Mouse (Mus musculus) thymus, postnatal 10 days (tissue): ENCODE results near the gene Ikzf1.
A peak's percentile ranks its signal among the peaks of the same experiment; 100 is the strongest.

ENCODE experiments used
- DNase-seq, 2 experiments: peaks; one replicate each; pipeline ENCODE4 v3.0.0; 2021; ENCODE audit warnings: low spot score in 2 of 2

Gene Ikzf1

DNA sequence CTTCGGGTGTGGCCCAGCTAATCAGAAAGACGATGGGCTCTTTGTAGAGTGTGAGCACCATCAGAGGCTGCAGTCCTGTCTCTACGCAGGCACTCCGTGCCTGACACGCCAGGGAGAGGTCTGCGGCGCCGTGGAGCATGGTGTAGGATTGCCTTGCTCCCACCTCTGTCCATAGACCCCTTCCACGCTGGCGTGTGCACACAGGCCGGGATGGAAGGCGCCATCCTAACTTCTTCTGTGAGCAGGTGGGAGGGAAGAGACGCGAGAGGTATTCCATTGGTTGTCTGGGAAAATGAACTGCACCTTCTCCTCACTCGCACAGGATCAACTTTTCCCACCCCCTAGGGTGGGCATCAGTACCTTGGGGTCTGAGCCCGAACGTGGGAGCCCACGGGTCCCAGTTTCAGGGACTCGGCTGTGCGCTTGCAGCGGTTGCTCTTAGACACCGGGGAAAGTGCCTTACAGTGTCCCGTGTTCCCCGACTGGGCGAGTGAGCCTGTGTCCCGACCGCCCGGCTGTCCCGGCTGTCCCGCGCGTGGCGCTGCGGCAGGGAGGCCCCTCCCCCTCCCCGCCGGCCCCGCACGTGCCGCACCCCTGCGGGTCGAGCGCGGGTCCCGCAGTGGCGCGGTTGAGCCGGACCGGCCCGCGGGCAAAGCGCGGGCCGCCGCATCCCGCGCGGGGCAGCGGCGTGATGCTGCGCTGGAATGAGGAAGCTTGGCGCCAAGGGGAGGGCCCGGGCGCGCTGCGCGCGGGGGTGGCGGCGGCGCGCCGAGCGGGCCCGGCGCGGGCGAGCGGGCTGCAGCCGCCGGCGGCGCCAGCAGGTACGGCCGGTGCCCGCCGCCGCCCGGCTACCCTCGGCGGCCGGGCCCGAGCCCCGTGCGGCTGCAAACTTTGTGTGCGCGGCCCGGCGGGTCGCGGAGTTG lies at the start of gene Ikzf1:
Gene Ikzf1 (plus strand): TSS at position 74 of the 923 bp plus-strand sequence.
- DNase-seq = peak; percentile 46 to 50

DNA sequence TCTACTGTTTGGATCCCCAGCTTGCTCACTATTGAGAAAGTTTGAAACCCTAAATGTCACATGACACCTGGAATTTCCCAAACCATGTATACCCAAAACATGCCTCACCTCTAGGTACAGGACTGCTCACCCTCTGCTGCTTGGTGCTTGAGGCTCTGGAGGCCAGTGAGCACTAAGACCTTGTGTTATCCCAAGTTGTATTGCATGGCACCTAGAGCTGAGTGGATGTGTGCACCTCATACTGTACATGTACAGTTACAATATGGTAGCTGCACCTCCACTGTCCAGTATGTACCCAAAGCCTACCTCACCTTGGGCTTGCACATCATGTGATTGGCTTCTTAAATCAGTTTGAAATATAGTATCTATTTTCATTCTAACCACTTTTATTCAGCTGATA lies 40.5 kb upstream of the Ikzf1 start:
- DNase-seq = no peak

- no peak for DNase-seq
Measured at GRCm38 (mm10) chr11:11656388-11656787, 28.4 kb upstream of the Ikzf1 start.

GRCm38 (mm10) chr11:11656995-11657530 lies 27.7 kb upstream of the Ikzf1 start:
- peak; percentile 67 to 69 for DNase-seq

DNA sequence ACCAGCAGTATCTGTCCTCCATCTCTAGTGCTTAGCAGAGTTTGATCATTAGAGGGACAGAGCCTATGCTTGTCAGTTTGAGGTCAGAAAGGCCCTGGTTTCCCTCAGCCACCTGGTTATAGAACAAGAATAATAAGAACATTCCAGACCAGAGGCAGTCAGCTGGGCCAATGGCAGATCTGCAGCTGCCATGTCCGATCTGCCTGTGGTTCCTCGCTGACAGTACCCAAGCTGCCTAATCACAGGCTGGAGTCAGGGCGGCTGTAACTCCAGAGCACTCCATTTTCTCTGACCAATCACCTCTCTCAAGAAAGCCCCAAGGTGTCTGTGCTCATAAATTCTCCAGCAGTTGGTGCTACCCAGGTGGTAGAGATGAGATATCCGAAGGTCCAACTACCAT lies 27.2 kb upstream of the Ikzf1 start:
- no peak for DNase-seq

DNA sequence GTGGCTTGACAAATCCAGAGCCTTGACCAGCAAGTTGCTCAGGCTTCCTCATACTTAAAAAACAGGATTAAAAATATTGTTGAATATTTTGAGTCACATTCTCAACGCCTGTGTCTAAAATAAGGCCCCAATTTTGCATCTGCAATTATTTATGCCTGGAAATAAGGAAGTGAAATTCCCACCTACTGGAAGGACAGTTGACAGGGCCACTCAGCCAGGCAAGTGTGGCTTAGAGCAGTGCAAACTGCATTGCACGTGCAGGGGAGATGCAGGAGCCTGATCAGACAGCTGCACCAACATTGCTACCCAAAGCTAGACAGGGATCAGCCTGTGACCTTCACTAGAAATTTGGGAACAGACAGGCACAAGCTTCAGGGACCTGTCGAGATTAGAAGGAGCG lies 26.0 kb upstream of the Ikzf1 start:
- no peak for DNase-seq

DNA sequence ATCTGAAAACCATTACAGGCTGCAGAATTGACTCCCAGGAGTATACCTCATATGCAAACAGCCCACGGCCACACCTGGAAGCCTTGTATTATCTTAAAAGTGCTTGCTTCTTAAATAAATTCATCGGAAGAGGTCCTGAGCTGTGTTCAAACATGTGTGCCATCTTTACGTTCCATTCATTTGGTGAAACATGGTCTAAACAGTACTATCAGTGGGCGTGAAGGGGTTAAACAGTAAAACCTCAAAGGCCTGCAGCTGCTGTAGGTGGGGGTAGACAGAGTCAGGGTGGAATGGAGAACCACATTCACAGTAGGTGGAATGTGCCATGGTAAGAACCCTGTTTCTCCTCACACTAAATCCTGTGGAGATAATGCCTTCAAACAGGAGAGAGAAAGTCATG lies 24.2 kb upstream of the Ikzf1 start:
- peak in 1 of 2 experiments; percentile 35 for DNase-seq

DNA sequence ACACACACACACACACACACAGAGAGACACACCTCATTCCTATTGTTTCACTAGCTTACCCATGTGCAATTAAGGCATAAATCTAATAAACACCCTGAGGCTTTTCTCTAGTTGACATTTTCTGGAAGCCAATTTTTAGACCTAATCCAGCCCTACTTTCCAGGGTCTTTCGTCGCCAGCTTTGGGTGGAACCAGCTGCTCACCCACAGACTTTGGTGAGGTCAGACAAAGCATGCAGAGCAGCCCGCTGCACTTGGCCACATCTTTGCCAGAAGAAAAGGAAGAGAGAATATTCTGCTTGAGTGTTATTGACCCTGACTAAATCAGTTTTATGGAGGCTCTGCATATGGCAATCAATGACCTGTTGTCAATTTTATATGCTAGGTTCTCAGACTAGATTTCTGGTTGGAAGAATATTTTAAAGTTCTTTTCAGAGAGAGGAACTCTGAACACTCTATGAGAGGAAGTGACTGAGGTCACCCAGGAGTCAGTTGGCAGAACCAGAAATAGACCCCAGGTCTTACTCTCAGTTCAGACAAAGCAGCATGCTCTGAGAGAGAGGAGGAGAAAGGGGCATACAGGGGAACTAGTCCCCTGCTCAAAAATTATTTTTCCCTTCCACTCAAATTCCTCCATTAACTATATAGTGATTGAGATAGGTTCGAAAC lies 17.4 kb upstream of the Ikzf1 start:
- DNase-seq = no peak

DNA sequence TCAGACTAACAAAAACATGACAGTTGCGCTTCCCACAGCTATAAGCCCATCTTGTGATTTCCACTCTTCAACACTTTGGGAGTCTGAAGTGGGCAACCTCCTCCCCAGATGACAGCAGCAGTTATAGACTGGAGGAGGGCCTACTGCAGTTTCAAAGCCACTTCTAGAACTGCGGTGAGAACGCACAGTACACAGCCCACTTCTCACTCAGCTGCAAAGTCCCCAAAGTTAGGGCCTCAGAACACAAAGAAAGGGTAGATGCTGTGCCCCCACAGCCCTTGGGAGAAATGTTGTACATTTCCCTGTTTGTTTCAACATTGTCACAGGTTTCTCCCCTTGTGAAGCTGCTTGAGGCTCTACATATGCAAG lies 16.9 kb upstream of the Ikzf1 start:
- DNase-seq = peak; percentile 56 to 62

- no peak for DNase-seq
Measured at GRCm38 (mm10) chr11:11672974-11673373, 11.8 kb upstream of the Ikzf1 start.

GRCm38 (mm10) chr11:11675063-11675462 lies 9.7 kb upstream of the Ikzf1 start:
- no peak for DNase-seq

- no peak for DNase-seq
Measured at GRCm38 (mm10) chr11:11676068-11676741, 8.6 kb upstream of the Ikzf1 start.

- DNase-seq = no peak
Measured at GRCm38 (mm10) chr11:11677165-11677564, 7.6 kb upstream of the Ikzf1 start.

GRCm38 (mm10) chr11:11678972-11679371 lies 5.8 kb upstream of the Ikzf1 start:
- peak in 1 of 2 experiments; percentile 60 for DNase-seq

DNA sequence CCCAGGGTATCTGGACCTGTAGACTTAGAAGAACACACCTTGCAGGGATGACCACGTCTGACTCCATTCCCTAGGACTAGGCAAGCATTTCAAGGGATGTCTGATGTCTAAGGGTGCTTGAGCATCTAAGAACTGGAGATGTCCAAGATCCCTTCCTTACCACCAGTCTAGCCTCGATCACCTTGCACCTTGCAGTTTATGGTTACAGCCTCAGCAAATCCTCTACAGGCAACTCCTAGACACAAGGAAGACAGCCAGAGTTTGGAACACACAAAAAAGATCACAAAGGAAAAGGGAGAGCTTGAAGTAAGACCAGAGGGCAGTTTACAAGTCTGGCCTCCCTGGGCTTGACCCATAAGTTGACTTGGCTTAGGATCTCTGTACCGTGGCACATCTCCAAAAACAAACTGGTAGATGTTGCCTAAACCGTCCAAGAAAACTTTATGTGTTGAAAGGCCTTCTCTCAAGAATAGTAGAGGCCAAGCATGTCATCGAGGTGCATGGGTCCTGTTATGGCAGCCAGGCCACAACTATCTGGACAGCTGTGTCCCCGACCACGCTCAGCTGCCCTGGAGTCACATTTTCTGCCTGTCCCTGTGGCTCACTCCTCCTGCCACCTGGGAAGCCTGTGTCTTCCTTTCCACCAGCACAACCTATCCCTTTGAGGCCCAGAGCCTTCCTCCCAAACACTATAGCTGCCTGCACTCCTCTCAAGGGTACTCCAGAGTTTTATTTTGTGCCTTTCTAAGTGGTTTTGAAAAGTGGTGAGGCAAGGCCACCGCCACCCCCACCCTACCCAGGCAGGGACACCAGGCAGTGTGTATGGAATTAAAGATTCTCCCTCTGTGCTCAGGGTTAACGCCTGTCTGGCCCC lies 510 bp upstream of the Ikzf1 start:
- DNase-seq = no peak

- peak; percentile 83 to 88 for DNase-seq
Measured at GRCm38 (mm10) chr11:11685853-11686395, 1.1 kb downstream of the Ikzf1 start.

DNA sequence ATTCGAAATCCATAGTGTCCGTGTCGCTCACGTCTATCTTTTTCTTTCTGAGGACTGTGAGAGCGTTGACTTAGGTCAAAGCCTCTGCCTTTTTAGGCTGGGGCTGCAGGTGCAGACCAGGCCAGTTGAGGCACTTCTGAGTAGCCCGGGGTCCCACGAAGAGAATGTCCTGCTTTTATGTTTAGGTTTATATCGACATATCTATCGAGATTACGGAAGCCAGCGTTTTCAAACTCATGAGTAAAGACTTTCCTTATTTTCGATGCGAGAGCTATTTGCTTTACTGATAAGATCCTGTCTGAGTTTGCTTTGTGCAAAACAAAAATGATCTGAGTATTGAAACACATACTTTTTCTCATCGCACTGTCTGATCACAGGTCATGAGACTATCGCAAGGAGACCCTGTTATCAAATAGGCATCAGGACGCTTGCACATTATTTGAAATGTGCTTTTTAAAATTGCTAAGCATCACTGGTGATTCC lies 1.8 kb downstream of the Ikzf1 start:
- DNase-seq = peak in 1 of 2 experiments; percentile 45

- no peak for DNase-seq
Measured at GRCm38 (mm10) chr11:11687551-11688185, 2.9 kb downstream of the Ikzf1 start.

- no peak for DNase-seq
Measured at GRCm38 (mm10) chr11:11688766-11689330, 4.0 kb downstream of the Ikzf1 start.

DNA sequence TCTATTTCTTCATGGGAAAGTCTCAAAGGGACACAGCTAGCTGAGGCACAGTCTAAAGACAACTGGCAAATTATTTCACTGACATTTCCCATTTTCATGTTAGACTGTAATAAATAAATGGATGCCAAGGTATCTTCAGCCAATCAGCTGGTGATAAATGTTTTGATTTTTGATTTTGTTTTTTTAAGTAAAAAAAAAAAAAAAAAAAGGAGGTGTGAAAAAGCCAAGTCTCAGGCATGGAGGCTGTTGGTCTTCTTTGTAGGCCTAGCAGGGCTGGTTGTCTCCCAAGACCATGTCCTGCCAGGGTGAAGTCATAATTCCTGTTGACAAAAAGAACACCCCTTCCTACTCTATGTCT lies 4.9 kb downstream of the Ikzf1 start:
- DNase-seq = no peak
